Mouse (Mus musculus): Measurements from ENCODE around the gene Tekt2.

- no peak for TF ChIP-seq CTCF (IDR thresholded peaks at IDR 0.05; ENCODE audit: low read depth)
- TF ChIP-seq EP300 (optimal IDR thresholded peaks at IDR 0.05) = no peak
These were observed 13.8 kb downstream of the Tekt2 start for GRCm38 (mm10) chr4:126311566-126312200.

Measured in stomach, postnatal 0 days (tissue).